Comparison of ENCODE assay signal across 10 mouse cellular contexts in the genomic region with DNA sequence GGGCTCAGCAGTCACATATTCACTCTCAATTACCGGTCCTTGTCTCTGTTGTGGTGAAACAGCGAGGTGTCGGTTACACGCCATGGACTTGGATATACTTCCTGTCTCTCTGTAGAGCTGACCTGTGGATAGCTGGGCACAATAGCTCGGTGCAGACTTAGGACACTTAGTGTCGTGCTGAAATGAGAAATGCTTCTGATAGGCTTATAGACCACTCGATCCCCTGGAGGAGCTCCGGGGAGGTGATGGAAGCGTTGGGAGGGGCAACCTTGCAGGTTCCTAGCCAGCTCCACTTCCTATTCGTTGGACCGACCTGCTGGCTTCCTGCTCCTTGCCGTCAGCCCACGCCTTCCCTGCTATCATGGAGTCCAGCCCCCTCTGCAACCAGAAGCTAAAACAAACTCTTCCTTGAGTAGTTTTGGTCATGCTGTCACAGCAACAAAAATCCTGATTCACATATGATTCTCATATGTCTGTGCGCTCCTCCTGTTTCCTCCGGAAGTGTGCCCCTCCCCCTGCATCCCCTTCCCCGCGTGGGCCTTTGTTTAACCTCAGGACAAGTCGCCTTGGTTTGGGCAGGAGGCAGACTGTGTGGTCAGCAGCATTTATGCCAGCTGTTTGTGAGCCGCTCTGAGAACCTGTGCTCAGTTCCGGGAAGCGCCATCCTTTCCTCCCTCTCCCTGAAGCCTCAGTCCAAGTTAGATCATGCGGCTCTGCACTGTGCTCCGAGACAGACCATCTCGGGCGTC. TPM values are rescaled to one million over a fixed set of nuclear protein-coding genes. Genes with fewer than 3 reads are reported as not detected.
A peak's percentile ranks its signal among the peaks of the same experiment; 100 is the strongest.
DNase-seq lines count a peak whose midpoint lies in the region; ATAC-seq and TF ChIP-seq lines count a peak whose summit lies in the region.
"Had no signal": no experiment of that assay in that cellular context is flagged by ENCODE, and none has a peak within 500 bp of the region (broad histone marks: within the 10 kb centered on the region; RNA-seq: fewer than 3 reads in every experiment).

No protein-coding gene starts in this region.

- H3K9ac ChIP-seq in heart, embryonic 16.5 days (ENCODE audit: low read length), result peak overlapping the region; percentile 5; the same call in 1 of the 2 replicates
- no peak overlapping the region; the same call in 1 of the 2 replicates for H3K9ac ChIP-seq in hindbrain, embryonic 14.5 days
- H3K9ac ChIP-seq: midbrain, embryonic 12.5 days had no signal

- no peaks in the 10 kb centered on the region for H3K9me3 ChIP-seq in heart, embryonic 16.5 days (replicated peaks; ENCODE audit: control insufficient read depth, low read length)
- H3K9me3 ChIP-seq in hindbrain, embryonic 14.5 days (ENCODE audit: control insufficient read depth, low read length), result no peaks in the 10 kb centered on the region
- H3K9me3 ChIP-seq: midbrain, embryonic 12.5 days had no signal

- DNase-seq in heart, postnatal 10 days, result no peak
- DNase-seq in R1 (ENCODE audit: low read depth, low spot score), result peak; percentile 41
- DNase-seq in hindbrain, embryonic 14.5 days (ENCODE audit: low spot score), result no peak
- DNase-seq in lung, postnatal 10 days, result peak; percentile 40
- no peak for DNase-seq in left cerebral cortex, adult 2 months (ENCODE audit: extremely low spot score in 1 of 2, low spot score in 2 of 2)
- DNase-seq in left cerebral cortex, adult 18-20 months (ENCODE audit: low spot score in 2 of 2), result no peak
- DNase-seq in left cerebral cortex, adult 9 months (ENCODE audit: low spot score in 2 of 2), result no peak

- WGBS in heart, embryonic 16.5 days, result 22% methylated on average over 25 of the region's 25 CpGs
- WGBS in hindbrain, embryonic 14.5 days, result 51% methylated on average over 25 of the region's 25 CpGs

- H3K4me2 ChIP-seq in heart, embryonic 16.5 days (ENCODE audit: low read depth, low read length), result peak overlapping the region; percentile 52
- H3K4me2 ChIP-seq in hindbrain, embryonic 14.5 days (replicated peaks), result peak overlapping the region; percentile 22; the same call in 1 of the 2 replicates
- H3K4me2 ChIP-seq: midbrain, embryonic 12.5 days had no signal

- peaks cover 15% of the 10 kb centered on the region for H3K4me1 ChIP-seq in heart, embryonic 16.5 days (ENCODE audit: control insufficient read depth, insufficient read depth, low read length)
- H3K4me1 ChIP-seq in hindbrain, embryonic 14.5 days (replicated peaks; ENCODE audit: control insufficient read depth, insufficient read depth, low read length), result peaks cover 17% of the 10 kb centered on the region

- peaks cover 7% of the 10 kb centered on the region; the same call in 1 of the 2 replicates for H3K27me3 ChIP-seq in heart, embryonic 16.5 days (ENCODE audit: control insufficient read depth, insufficient read depth, low read length)
- H3K27me3 ChIP-seq in hindbrain, embryonic 14.5 days (ENCODE audit: control insufficient read depth, insufficient read depth, low read length), result no peaks in the 10 kb centered on the region

- intact Hi-C loops in heart, postnatal 10 days (cut with DNase I), result no loop called here
- intact Hi-C loops in left cerebral cortex, adult 2 months (cut with DNase I), result no loop called here

- no peak overlapping the region for H3K27ac ChIP-seq in heart, embryonic 16.5 days (ENCODE audit: low read length)
- no peak overlapping the region for H3K27ac ChIP-seq in hindbrain, embryonic 14.5 days
- H3K27ac ChIP-seq in left cerebral cortex, adult 2 months, result no peak overlapping the region
- H3K27ac ChIP-seq: midbrain, embryonic 12.5 days had no signal

- TF ChIP-seq CTCF in left cerebral cortex, adult 2 months (IDR thresholded peaks at IDR 0.05), result no peak

- H3K36me3 ChIP-seq in heart, embryonic 16.5 days (ENCODE audit: control insufficient read depth, insufficient read depth), result no peaks in the 10 kb centered on the region
- no peaks in the 10 kb centered on the region for H3K36me3 ChIP-seq in hindbrain, embryonic 14.5 days (replicated peaks; ENCODE audit: control insufficient read depth, insufficient read depth)
- H3K36me3 ChIP-seq: G1E; midbrain, embryonic 12.5 days had no signal

- peak overlapping the region; percentile 27 for H3K4me3 ChIP-seq in heart, embryonic 16.5 days (ENCODE audit: low read length)
- no peak overlapping the region for H3K4me3 ChIP-seq in hindbrain, embryonic 14.5 days (replicated peaks; ENCODE audit: low read length)
- H3K4me3 ChIP-seq in left cerebral cortex, adult 2 months, result no peak overlapping the region
- H3K4me3 ChIP-seq: midbrain, embryonic 12.5 days had no signal

- ATAC-seq in heart, embryonic 16.5 days (replicated peaks; ENCODE audit: extremely low read depth, insufficient read depth, low FRiP score), result peak; percentile 63
- ATAC-seq in hindbrain, embryonic 14.5 days (ENCODE audit: low FRiP score), result no peak

RNA-seq across cellular contexts. Expression of a gene that starts 11.8 kb away (rescaled TPM):
- polyA plus RNA-seq in heart, embryonic 16.5 days (2015; fragmentation: Nextera tagmentation; extraction: Ambion mirVana), result 0.22 and 0.32 TPM in 2 replicates
- under 1 TPM in 1 of 2 experiments, not detected in 1; 0.22 TPM for total RNA-seq in heart, postnatal 10 days (2021)
- polyA plus RNA-seq in hindbrain, embryonic 14.5 days (2014; fragmentation: Nextera tagmentation; extraction: Ambion mirVana), result 2.8 and 2.9 TPM in 2 replicates
- 1 to 10 TPM; 8.1 to 10.0 TPM for total RNA-seq in left cerebral cortex, adult 2 months (2021)
- 10 to 100 TPM; 12.6 to 13.5 TPM for total RNA-seq in left cerebral cortex, adult 18-20 months (2021)
- polyA plus RNA-seq: G1E had no signal

Comparison
In these comparisons a context has a peak if more than half of its experiments do, and no peak if none do; other contexts are left out.
1. DNase-seq: peak in R1 (single experiment) and lung, postnatal 10 days (single experiment); none in heart, postnatal 10 days (0 of 2), hindbrain, embryonic 14.5 days (single experiment), left cerebral cortex, adult 2 months (0 of 2), left cerebral cortex, adult 18-20 months (0 of 2) and left cerebral cortex, adult 9 months (0 of 2).
2. RNA of a gene that starts 11.8 kb away (total RNA-seq): 12.6 to 13.5 TPM in left cerebral cortex, adult 18-20 months and 8.1 to 10.0 TPM in left cerebral cortex, adult 2 months; 0.22 TPM in heart, postnatal 10 days; every median in the first group is over 4 times any median in the second.